Mouse (Mus musculus) adrenal gland (tissue): ENCODE results near the gene Pola2.

Source experiments
- intact Hi-C: fragments of 180-260 bp; cut with DNase I; formaldehyde crosslinking; loops from one replicate; pipeline ENCODE4 v1.15.1; 2025
- long read RNA-seq, 2 experiments: library from polyadenylated mRNA; unstranded; transcript quantifications; one replicate each; pipeline ENCODE4 v2.0.0; 2020; ENCODE audit warnings: borderline replicate concordance in 1 of 2; ENCODE audit not compliant: insufficient replicate concordance in 1 of 2

Pola2 gene
- long read RNA-seq, experiment 1, partial matches to known transcripts: 3 of 15 reads
- long read RNA-seq, experiment 1, other reads (novel, unspliced or antisense): 12 of 15 reads
- long read RNA-seq, experiment 2, partial matches to known transcripts: 5 of 21 reads
- long read RNA-seq, experiment 2, other reads (novel, unspliced or antisense): 15 of 21 reads

GRCm38 (mm10) chr19:5963883-5964562 lies at the start of gene Pola2:
Pola2 (minus strand) TSS chr19:5964202.
- intact Hi-C loops: loop anchor here (5.0 kb wide), 1 partner anchor 163 kb away; the partner anchor contains the start of gene Snx15

GRCm38 (mm10) chr19:6013691-6014090 lies 49.7 kb upstream of the Pola2 start:
- intact Hi-C loops: no loop called here

- intact Hi-C loops: no loop called here
Measured at GRCm38 (mm10) chr19:6009137-6009536, 45.1 kb upstream of the Pola2 start.

- intact Hi-C loops: no loop called here
Measured at GRCm38 (mm10) chr19:6007013-6007412, 43.0 kb upstream of the Pola2 start.

GRCm38 (mm10) chr19:6005541-6005940 lies 41.5 kb upstream of the Pola2 start:
- intact Hi-C loops: no loop called here

- intact Hi-C loops: no loop called here
Measured at GRCm38 (mm10) chr19:5999969-6000368, 36.0 kb upstream of the Pola2 start.

GRCm38 (mm10) chr19:5998180-5998579 lies 34.2 kb upstream of the Pola2 start:
- intact Hi-C loops: no loop called here

- intact Hi-C loops: no loop called here
Measured at GRCm38 (mm10) chr19:5994711-5995110, 30.7 kb upstream of the Pola2 start.

- intact Hi-C loops: no loop called here
Measured at GRCm38 (mm10) chr19:5992012-5992411, 28.0 kb upstream of the Pola2 start.

- intact Hi-C loops: no loop called here
Measured at GRCm38 (mm10) chr19:5991467-5991866, 27.5 kb upstream of the Pola2 start.

GRCm38 (mm10) chr19:5990921-5991320 lies 26.9 kb upstream of the Pola2 start:
- intact Hi-C loops: no loop called here

- intact Hi-C loops: no loop called here
Measured at GRCm38 (mm10) chr19:5990033-5990432, 26.0 kb upstream of the Pola2 start.

GRCm38 (mm10) chr19:5989585-5989984 lies 25.6 kb upstream of the Pola2 start:
- intact Hi-C loops: no loop called here

- intact Hi-C loops: no loop called here
Measured at GRCm38 (mm10) chr19:5988815-5989452, 24.9 kb upstream of the Pola2 start.

- intact Hi-C loops: no loop called here
Measured at GRCm38 (mm10) chr19:5988027-5988814, 24.2 kb upstream of the Pola2 start.

GRCm38 (mm10) chr19:5986043-5986442 lies 22.0 kb upstream of the Pola2 start, which contains the start of gene Slc22a20:
Slc22a20 (minus strand) TSS chr19:5986143.
- intact Hi-C loops: no loop called here

GRCm38 (mm10) chr19:5980477-5980876 lies 16.5 kb upstream of the Pola2 start:
- intact Hi-C loops: loop anchor here (5.0 kb wide), 1 partner anchor 37 kb away; the partner anchor contains the start of gene Capn1

- intact Hi-C loops: no loop called here
Measured at GRCm38 (mm10) chr19:5977717-5978116, 13.7 kb upstream of the Pola2 start.

- intact Hi-C loops: no loop called here
Measured at GRCm38 (mm10) chr19:5975676-5976075, 11.7 kb upstream of the Pola2 start.

- intact Hi-C loops: no loop called here
Measured at GRCm38 (mm10) chr19:5975112-5975511, 11.1 kb upstream of the Pola2 start.

- intact Hi-C loops: no loop called here
Measured at GRCm38 (mm10) chr19:5967664-5968063, 3.7 kb upstream of the Pola2 start.

GRCm38 (mm10) chr19:5966786-5967185 lies 2.8 kb upstream of the Pola2 start:
- intact Hi-C loops: no loop called here
